Mouse (Mus musculus): ENCODE data around the gene Ier5. TPM values are rescaled to one million over a fixed set of nuclear protein-coding genes. Genes with fewer than 3 reads are reported as not detected.

The Ier5 gene
- polyA plus RNA-seq, 1 experiment from 2014 or later = 5.0 TPM

DNA sequence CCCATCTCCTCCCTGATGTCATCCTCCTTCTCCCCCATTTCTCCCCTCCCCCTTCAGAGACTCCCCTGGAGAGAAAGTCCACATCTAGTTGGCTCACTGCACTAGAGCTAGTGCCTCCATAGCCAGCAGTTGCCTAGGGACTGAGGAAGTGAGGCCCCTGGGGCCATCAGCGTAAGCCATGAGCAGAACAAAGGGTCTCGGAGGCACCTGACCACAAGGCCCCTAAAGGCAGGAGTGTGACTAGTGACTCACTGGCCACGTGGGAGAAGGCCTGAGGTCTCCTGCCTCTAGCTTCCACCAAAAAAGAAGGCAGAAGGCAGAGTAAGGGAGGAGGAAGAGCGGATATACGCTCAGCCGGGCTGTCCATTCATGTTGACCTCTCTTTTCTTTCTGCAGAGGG is 25.5 kb downstream of the Ier5 start:
- H3K27me3 ChIP-seq = no peaks in the 10 kb centered on the region
- no peaks in the 10 kb centered on the region for H3K9me3 ChIP-seq (replicated peaks)
- H3K9ac ChIP-seq = no peak overlapping the region
- ATAC-seq (replicated peaks; ENCODE audit: insufficient number of reproducible peaks, insufficient read depth, low FRiP score, low read depth) = no peak
- no peak overlapping the region for H3K27ac ChIP-seq
- no peak overlapping the region for H3K4me3 ChIP-seq
- H3K4me2 ChIP-seq = no peak overlapping the region
- H3K36me3 ChIP-seq = no peaks in the 10 kb centered on the region
- WGBS = 89% methylated on average over 6 of the region's 6 CpGs
- peaks cover 22% of the 10 kb centered on the region for H3K4me1 ChIP-seq (replicated peaks)

DNA sequence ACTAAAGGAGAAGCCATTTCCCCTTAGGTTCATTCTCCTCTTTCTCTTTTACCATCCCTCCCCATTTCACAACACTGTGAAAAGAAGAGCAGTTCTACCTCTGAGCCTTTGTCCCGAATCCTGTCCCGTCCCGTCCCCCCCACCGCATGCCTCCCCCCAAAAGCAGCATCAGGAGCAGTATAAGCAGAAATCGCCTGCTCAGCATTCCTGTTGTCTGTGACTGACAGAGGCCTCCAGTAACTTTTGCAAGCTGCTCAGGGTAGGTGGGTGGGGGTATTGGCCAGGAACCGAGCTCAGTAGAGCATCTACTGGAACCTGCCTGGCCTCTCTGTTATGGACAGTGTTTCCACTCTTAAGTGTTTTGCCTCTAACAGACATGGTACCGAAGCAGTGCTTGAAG is 26.3 kb downstream of the Ier5 start:
- H3K27ac ChIP-seq = no peak overlapping the region
- H3K9me3 ChIP-seq (replicated peaks) = no peaks in the 10 kb centered on the region
- H3K4me2 ChIP-seq = no peak overlapping the region
- no peaks in the 10 kb centered on the region for H3K36me3 ChIP-seq
- peaks cover 22% of the 10 kb centered on the region for H3K4me1 ChIP-seq (replicated peaks)
- no peak for ATAC-seq (replicated peaks; ENCODE audit: insufficient number of reproducible peaks, insufficient read depth, low FRiP score, low read depth)
- H3K9ac ChIP-seq = no peak overlapping the region
- no peak overlapping the region for H3K4me3 ChIP-seq
- no peaks in the 10 kb centered on the region for H3K27me3 ChIP-seq
- 39% methylated on average over 7 of the region's 7 CpGs for WGBS

DNA sequence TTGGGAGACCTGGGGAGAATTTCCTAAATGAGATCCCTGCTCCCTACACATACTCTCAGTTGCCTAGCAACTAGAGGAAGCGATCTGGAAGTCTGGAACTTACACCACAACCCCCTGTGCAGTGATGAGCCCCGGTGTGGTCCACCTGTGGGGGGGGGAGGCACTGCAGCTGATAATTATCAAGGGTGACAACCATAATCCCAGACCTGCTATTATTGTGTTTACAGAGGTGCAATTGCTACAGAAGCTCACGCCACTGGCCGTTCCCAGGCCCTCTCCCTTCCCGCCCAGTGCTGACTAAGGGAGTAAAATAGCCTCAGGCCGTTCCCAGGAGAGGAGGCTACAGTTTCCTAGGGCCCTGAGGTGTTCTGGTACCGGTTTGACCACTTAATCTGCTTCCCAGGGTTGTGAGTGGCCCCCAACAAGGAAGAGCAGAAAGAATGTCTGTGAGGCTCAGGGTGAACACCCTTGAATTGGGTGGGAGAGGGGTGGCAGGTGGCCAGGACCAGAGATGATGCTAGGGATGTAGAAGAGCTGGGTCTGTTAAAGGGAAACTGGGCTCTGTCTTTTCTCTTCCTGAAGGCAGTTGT is 28.1 kb downstream of the Ier5 start:
- Histone ChIP-seq H3K27me3 (no peaks in the 10 kb centered on the region), H3K4me3 (no peak overlapping the region), H3K4me2 (no peak overlapping the region), H3K36me3 (no peaks in the 10 kb centered on the region), H3K9ac (no peak overlapping the region), H3K9me3 (replicated peaks) (no peaks in the 10 kb centered on the region), H3K4me1 (replicated peaks) (peaks cover 20% of the 10 kb centered on the region), H3K27ac (no peak overlapping the region)
- ATAC-seq (replicated peaks; ENCODE audit: insufficient number of reproducible peaks, insufficient read depth, low FRiP score, low read depth) = no peak
- WGBS = 46% methylated on average over 7 of the region's 7 CpGs

DNA sequence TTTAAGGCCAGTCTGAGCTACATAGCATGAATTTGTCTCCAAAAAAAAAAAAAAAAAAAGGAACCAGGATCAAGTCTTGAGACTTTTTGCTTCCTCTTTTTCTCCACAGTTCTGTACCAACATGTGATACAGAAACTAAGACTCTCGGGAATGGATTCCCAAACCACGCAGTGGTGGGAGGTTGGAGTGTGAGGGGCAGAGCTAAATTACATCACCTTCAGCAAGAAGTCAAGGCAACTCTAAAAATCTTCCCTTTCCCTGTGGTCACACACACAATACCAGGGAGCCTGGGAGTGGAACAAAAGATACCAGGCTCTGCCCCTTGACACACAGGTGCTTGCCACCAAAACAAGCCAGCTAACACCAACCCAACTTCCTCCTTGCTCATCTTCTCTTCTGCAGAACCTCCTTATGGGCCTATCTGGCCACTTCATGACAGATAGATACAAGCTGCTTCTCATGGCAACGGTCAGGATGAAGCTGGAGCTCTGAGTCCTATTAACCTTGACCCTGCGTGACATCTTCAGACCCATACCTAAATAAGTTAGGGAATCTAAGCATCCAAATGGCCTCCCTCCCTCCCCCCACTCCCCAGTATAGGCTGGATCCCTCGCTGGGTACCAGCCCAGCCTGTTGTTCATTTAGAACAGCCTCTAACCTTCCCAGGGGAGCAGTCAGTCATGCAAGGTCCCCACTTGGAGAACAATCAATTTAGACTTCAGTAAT is 28.7 kb downstream of the Ier5 start:
- Histone ChIP-seq H3K4me3 (no peak overlapping the region), H3K4me1 (replicated peaks) (peaks cover 20% of the 10 kb centered on the region), H3K9ac (no peak overlapping the region), H3K27me3 (no peaks in the 10 kb centered on the region), H3K9me3 (replicated peaks) (no peaks in the 10 kb centered on the region), H3K27ac (no peak overlapping the region), H3K36me3 (no peaks in the 10 kb centered on the region), H3K4me2 (no peak overlapping the region)
- no peak for ATAC-seq (replicated peaks; ENCODE audit: insufficient number of reproducible peaks, insufficient read depth, low FRiP score, low read depth)
- 70% methylated on average over 5 of the region's 5 CpGs for WGBS

DNA sequence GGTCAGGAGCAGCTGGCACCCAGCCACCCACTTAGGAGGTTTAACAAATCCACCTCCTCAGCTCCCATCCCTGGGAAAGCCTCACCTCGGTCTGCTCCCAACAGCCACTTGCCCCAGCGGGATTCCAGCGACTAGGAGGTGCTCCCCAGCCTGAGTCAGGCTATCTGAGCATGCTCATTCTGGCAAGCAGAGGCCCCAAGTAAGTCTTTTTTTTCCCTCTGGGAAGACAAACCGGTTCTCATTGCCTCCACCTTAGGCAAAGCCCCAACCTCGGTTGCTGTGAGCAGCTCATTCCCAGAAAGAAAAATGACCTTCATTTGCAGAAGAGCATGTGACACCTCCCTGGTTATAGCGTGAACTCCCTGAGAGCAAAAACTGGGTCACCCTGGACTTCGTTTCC is 29.7 kb downstream of the Ier5 start:
- no peak overlapping the region for H3K4me2 ChIP-seq
- no peak overlapping the region for H3K27ac ChIP-seq
- H3K27me3 ChIP-seq = no peaks in the 10 kb centered on the region
- no peak for ATAC-seq (replicated peaks; ENCODE audit: insufficient number of reproducible peaks, insufficient read depth, low FRiP score, low read depth)
- 47% methylated on average over 7 of the region's 7 CpGs for WGBS
- H3K36me3 ChIP-seq = no peaks in the 10 kb centered on the region
- no peak overlapping the region for H3K4me3 ChIP-seq
- no peak overlapping the region for H3K9ac ChIP-seq
- peaks cover 21% of the 10 kb centered on the region for H3K4me1 ChIP-seq (replicated peaks)
- no peaks in the 10 kb centered on the region for H3K9me3 ChIP-seq (replicated peaks)

DNA sequence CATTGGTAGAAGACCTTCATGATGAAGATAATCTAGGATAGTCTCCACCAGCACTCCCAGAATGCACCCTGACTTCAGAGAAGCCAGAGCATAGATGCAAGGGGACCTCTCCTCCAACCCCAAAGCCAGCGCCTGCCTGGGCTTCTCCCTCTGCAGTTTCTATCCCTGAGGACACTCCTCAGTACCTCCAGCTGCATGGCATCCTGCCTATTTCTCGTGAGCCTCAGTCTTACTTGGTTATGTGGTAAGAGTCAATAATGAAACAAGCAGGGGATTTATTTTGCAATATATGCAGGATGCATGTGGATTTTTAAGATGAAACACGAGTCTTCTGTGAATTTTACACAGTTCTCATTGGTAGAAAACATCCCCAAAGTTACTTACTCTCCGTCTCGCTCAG is 33.2 kb downstream of the Ier5 start:
- Histone ChIP-seq H3K36me3 (no peaks in the 10 kb centered on the region), H3K4me1 (replicated peaks) (peaks cover 26% of the 10 kb centered on the region), H3K9me3 (replicated peaks) (no peaks in the 10 kb centered on the region), H3K4me2 (no peak overlapping the region), H3K9ac (no peak overlapping the region), H3K27me3 (no peaks in the 10 kb centered on the region), H3K4me3 (no peak overlapping the region), H3K27ac (no peak overlapping the region)
- 71% methylated on average over 5 of the region's 5 CpGs for whole genome bisulfite sequencing
- no peak for ATAC-seq (replicated peaks; ENCODE audit: insufficient number of reproducible peaks, insufficient read depth, low FRiP score, low read depth)

DNA sequence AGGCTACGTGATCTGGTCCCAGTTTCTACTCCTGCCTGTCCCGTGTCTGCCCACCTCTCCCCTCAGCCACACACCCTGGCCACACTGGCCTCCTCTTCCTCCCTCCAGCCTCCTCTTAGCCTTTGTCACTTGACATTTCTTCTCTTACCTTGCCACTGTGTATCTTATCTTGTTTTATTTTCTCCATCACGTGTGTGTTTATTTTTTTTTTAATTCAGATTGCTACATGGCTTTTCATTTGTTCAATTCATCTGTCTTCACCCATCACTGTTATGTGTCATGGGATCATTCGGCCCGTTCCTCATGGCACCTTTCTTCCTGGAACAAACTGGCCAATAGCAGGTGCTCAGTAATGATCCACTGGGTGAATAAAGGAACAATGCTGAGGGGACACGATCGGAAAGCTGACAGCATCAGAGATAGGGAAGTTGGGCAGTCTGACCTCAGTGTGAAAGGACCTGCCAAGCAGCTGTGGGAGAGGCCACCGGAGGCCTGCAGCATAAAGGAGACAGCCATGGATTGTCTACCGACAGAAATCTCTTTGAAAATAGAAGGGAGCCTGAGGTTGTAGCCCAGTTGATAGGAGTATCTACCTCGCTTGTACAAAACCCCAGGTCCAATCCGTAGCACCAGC is 34.3 kb downstream of the Ier5 start:
- H3K27ac ChIP-seq = no peak overlapping the region
- no peak overlapping the region for H3K4me3 ChIP-seq
- H3K9me3 ChIP-seq (replicated peaks) = no peaks in the 10 kb centered on the region
- no peak overlapping the region for H3K4me2 ChIP-seq
- 51% methylated on average over 11 of the region's 11 CpGs for WGBS
- no peak for ATAC-seq (replicated peaks; ENCODE audit: insufficient number of reproducible peaks, insufficient read depth, low FRiP score, low read depth)
- no peaks in the 10 kb centered on the region for H3K36me3 ChIP-seq
- no peak overlapping the region for H3K9ac ChIP-seq
- H3K4me1 ChIP-seq (replicated peaks) = peaks cover 30% of the 10 kb centered on the region
- H3K27me3 ChIP-seq = no peaks in the 10 kb centered on the region

DNA sequence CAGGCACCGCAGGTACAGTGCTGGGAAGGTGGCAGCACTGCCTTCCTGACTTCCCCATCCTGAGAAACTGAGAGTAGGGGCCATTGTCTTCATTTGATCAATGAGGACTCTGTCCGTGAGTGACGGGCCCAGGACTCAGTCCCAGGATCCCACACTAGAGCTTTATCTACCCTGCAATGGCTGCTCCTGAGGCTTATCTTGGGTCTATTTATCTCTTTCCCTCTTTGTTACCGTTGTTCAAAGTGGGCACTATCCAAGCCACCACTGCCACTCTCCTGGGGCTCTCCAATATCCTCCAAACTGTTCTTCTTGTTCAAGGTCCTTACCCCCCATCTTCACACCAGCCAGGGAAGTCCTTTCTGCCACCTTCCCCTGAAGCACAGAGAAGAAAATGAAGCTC is 34.8 kb downstream of the Ier5 start:
- Histone ChIP-seq H3K27me3 (no peaks in the 10 kb centered on the region), H3K27ac (no peak overlapping the region), H3K4me2 (no peak overlapping the region), H3K4me3 (no peak overlapping the region), H3K9me3 (replicated peaks) (no peaks in the 10 kb centered on the region), H3K9ac (no peak overlapping the region), H3K36me3 (no peaks in the 10 kb centered on the region), H3K4me1 (replicated peaks) (peaks cover 33% of the 10 kb centered on the region)
- no peak for ATAC-seq (replicated peaks; ENCODE audit: insufficient number of reproducible peaks, insufficient read depth, low FRiP score, low read depth)
- WGBS = 51% methylated on average over 4 of the region's 4 CpGs

DNA sequence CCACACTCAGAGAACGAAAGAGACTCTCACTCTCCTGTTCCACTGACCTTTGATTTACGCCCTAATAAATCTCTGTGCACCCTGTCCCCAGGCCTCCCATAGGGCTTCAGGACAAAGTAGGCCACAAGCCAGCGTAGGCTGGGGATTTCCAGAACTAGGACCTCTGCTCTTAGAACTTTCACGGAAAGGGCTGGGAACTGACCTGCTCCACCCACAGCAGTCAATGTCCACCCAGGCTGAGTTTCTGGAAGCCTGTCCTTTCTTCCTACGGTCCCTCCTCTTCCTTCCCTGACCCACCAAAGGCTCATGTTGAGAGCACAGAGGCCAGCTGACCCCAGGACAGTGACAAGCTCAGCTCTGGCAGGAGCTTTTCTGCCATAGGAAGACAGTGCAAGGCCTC is 35.3 kb downstream of the Ier5 start:
- no peak overlapping the region for H3K9ac ChIP-seq
- H3K9me3 ChIP-seq (replicated peaks) = no peaks in the 10 kb centered on the region
- ATAC-seq (replicated peaks; ENCODE audit: insufficient number of reproducible peaks, insufficient read depth, low FRiP score, low read depth) = no peak
- no peaks in the 10 kb centered on the region for H3K27me3 ChIP-seq
- 73% methylated on average over 5 of the region's 5 CpGs for WGBS
- H3K36me3 ChIP-seq = no peaks in the 10 kb centered on the region
- no peak overlapping the region for H3K4me2 ChIP-seq
- no peak overlapping the region for H3K27ac ChIP-seq
- no peak overlapping the region for H3K4me3 ChIP-seq
- H3K4me1 ChIP-seq (replicated peaks) = peaks cover 36% of the 10 kb centered on the region

DNA sequence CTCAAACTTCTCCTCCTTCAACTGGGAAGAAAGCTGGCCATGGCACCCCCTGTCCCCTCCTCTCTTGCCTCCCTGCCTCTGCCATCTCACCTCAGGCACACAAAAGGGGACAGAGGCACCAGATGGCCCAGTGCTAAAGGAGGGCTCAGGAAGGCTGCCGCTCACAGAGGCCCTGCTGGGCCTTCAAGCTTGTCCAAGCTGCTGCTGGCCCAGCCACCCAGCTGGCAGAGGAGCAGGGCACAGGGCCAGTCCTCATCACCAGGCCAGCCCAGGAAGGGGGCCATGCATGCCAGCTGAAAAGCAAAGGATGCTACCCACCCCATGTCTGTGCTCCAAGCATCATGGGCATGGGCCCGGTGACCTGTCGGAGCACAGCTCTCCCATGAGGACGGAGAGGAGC is 36.5 kb downstream of the Ier5 start:
- no peak overlapping the region for H3K9ac ChIP-seq
- no peaks in the 10 kb centered on the region for H3K27me3 ChIP-seq
- no peak overlapping the region for H3K4me3 ChIP-seq
- H3K9me3 ChIP-seq (replicated peaks) = no peaks in the 10 kb centered on the region
- no peaks in the 10 kb centered on the region for H3K36me3 ChIP-seq
- no peak overlapping the region for H3K4me2 ChIP-seq
- ATAC-seq (replicated peaks; ENCODE audit: insufficient number of reproducible peaks, insufficient read depth, low FRiP score, low read depth) = no peak
- 93% methylated on average over 4 of the region's 4 CpGs for WGBS
- H3K27ac ChIP-seq = no peak overlapping the region
- peaks cover 43% of the 10 kb centered on the region for H3K4me1 ChIP-seq (replicated peaks)

DNA sequence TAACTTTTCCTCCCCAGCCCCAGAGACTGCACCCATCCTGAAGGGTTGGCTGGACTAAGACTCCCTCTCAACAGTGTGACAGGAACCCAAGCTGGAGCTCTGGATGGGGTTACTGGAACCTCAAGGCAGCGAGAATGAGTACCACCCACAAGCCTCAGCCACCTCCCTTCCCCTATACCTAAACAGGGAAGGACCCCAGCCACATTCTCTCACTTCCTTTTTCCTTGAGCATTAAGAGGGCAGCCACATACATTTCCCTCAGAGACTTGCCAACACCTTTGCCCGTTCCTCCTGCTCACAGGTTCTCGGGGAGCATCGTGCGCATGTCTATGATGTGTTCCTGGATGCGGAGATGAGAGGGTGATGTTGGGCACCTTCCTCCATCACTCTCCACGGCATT is 37.4 kb downstream of the Ier5 start:
- Histone ChIP-seq H3K9me3 (replicated peaks) (no peaks in the 10 kb centered on the region), H3K27me3 (no peaks in the 10 kb centered on the region), H3K4me3 (no peak overlapping the region), H3K36me3 (no peaks in the 10 kb centered on the region), H3K27ac (no peak overlapping the region), H3K9ac (no peak overlapping the region), H3K4me2 (no peak overlapping the region), H3K4me1 (replicated peaks) (peaks cover 43% of the 10 kb centered on the region)
- 81% methylated on average over 7 of the region's 7 CpGs for WGBS
- ATAC-seq (replicated peaks; ENCODE audit: insufficient number of reproducible peaks, insufficient read depth, low FRiP score, low read depth) = no peak

Measured in heart, embryonic 15.5 days (tissue).